Mouse (Mus musculus): ENCODE results near the gene Zbtb5.

Zbtb5 gene

DNA sequence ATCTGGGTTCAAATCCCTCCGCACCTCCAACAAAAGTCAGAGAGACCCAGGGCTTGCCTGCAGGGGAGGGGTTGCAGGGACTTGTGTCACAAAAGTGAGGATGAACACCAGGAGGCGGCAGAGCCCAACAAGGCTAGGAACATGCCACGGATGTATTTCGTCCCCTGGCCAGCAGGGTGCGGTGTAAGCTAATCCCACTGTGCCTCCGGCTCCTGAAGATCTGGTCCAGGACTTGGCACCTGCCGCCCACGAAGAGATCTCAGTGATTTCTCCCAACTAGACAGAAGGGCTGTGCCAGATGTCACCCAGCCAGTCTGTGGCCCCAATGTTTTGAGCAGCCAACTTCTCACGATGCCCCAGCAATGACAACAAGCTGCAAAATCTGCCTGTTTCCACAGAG is 38.8 kb downstream of the Zbtb5 start:
- H3K4me1 ChIP-seq (replicated peaks; ENCODE audit: low read depth, low read length), result peaks cover 21% of the 10 kb centered on the region
- peaks cover 3% of the 10 kb centered on the region; the same call in 1 of the 2 replicates for H3K9me3 ChIP-seq (ENCODE audit: low read length)
- no peaks in the 10 kb centered on the region for H3K36me3 ChIP-seq (ENCODE audit: insufficient read depth, low read length)
- 0 out of 2 replicates have a peak, but pooled peaks cover 15% of the 10 kb centered on the region for H3K27me3 ChIP-seq (ENCODE audit: insufficient read depth, low read length)
- H3K4me3 ChIP-seq (replicated peaks; ENCODE audit: low read length), result peak overlapping the region; percentile 68
- TF ChIP-seq POU5F1 (IDR thresholded peaks at IDR 0.05; ENCODE audit: borderline replicate concordance, low read length) (no peak), CTCF (conservative IDR thresholded peaks at IDR 0.05; ENCODE audit: low read length) (peak; percentile 96)

DNA sequence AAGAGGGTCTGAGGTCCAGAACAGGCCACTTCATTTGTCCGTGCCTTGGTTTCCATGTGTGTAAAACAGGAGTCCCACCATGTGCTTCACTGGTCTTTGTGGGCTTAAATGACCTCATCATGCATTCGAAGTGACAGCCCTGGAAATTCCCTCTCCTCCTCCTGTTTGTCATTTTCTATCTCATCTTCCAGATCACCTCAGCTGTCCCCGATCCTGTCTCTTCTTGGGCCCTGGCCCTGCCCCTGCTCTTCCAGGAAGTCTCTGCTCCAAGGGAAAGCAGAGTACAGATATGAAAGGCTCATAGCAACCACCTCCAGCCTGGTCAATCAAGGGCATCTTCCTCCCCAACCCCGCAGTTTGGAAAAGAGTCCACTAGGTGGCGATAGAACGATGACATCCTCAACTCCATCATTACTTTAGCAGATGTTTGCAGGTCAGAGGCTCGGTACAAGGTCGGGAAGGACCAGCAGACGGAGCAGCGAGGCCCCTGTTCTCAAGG is 41.6 kb downstream of the Zbtb5 start:
- no peaks in the 10 kb centered on the region for H3K36me3 ChIP-seq (ENCODE audit: insufficient read depth, low read length)
- TF ChIP-seq CTCF (conservative IDR thresholded peaks at IDR 0.05; ENCODE audit: low read length) (peak; percentile 84), POU5F1 (IDR thresholded peaks at IDR 0.05; ENCODE audit: borderline replicate concordance, low read length) (no peak)
- peaks cover 29% of the 10 kb centered on the region for H3K27me3 ChIP-seq (ENCODE audit: insufficient read depth, low read length)
- H3K4me3 ChIP-seq (replicated peaks; ENCODE audit: low read length), result no peak overlapping the region
- peaks cover 31% of the 10 kb centered on the region for H3K4me1 ChIP-seq (replicated peaks; ENCODE audit: low read depth, low read length)
- peaks cover 3% of the 10 kb centered on the region; the same call in 1 of the 2 replicates for H3K9me3 ChIP-seq (ENCODE audit: low read length)

DNA sequence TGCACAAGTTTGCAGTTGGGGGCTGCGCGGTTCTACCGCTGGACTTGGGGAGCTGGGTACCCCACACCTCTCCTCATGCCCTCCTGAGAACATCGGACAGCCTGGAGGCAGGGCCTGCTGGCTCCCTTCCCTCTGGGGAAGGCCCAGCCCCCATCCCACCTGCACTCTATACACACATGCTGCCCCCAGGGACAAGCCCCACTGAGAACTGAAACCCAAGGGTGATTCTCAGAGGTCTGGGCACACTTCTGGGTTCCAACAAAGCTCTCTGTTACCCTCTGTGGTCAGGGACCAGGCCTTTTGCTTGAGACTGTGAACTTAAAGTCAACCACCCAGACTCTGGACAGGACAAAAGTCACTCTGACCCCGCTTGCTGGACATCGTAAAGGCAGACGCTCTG is 42.2 kb downstream of the Zbtb5 start:
- peaks cover 29% of the 10 kb centered on the region for H3K27me3 ChIP-seq (ENCODE audit: insufficient read depth, low read length)
- H3K4me1 ChIP-seq (replicated peaks; ENCODE audit: low read depth, low read length), result peaks cover 31% of the 10 kb centered on the region
- no peaks in the 10 kb centered on the region for H3K36me3 ChIP-seq (ENCODE audit: insufficient read depth, low read length)
- TF ChIP-seq CTCF (conservative IDR thresholded peaks at IDR 0.05; ENCODE audit: low read length), result no peak
- no peak overlapping the region for H3K4me3 ChIP-seq (replicated peaks; ENCODE audit: low read length)
- H3K9me3 ChIP-seq (ENCODE audit: low read length), result peaks cover 3% of the 10 kb centered on the region; the same call in 1 of the 2 replicates

DNA sequence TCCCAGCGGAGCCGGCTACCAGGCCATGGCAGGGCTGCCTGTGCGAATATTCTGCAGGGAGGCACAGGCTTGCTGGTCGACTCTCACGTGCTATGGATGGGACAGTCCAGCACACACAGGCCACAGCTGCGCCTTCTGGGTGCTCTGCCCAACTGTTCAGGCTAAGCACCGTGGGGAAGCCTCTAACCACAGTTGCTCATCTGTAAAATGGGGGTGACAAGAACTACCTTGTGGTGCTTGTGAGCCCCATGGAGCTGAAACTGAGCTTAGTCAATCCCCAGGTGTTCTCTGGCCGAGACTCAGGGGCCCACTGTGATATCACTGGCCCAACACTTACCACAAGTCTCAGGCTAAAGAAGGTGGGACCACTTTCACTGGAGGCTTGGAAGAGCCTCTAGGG is 44.8 kb downstream of the Zbtb5 start:
- Histone ChIP-seq H3K4me3 (replicated peaks; ENCODE audit: low read length) (no peak overlapping the region), H3K4me1 (replicated peaks; ENCODE audit: low read depth, low read length) (peaks cover 31% of the 10 kb centered on the region), H3K9me3 (ENCODE audit: low read length) (no peaks in the 10 kb centered on the region), H3K27me3 (ENCODE audit: insufficient read depth, low read length) (peaks cover 30% of the 10 kb centered on the region), H3K36me3 (ENCODE audit: insufficient read depth, low read length) (no peaks in the 10 kb centered on the region)
- TF ChIP-seq CTCF (conservative IDR thresholded peaks at IDR 0.05; ENCODE audit: low read length), result no peak
- TF ChIP-seq NANOG (IDR thresholded peaks at IDR 0.05; ENCODE audit: borderline replicate concordance, low read length), result no peak
- no peak for TF ChIP-seq POU5F1 (IDR thresholded peaks at IDR 0.05; ENCODE audit: borderline replicate concordance, low read length)

DNA sequence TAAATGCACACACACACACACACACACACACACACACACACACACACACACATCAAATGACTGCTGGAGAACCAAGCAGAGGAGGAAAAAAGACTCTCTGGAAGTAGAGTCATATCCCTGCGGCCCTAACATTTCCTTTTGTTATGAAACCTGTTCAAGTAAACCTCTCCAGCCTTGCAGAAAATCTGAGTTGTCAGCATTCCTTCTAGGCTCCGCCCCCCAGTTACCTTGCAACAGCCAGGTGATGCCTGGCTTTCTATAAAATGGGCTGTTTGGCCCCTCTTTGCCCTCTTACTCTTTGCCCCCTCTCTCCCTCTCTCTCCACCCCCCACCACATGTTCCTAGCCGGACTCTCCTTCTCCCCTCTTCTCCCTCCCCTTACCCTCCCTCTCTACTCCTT is 46.5 kb downstream of the Zbtb5 start:
- no peak overlapping the region for H3K4me3 ChIP-seq (replicated peaks; ENCODE audit: low read length)
- no peaks in the 10 kb centered on the region for H3K36me3 ChIP-seq (ENCODE audit: insufficient read depth, low read length)
- no peaks in the 10 kb centered on the region for H3K9me3 ChIP-seq (ENCODE audit: low read length)
- H3K27me3 ChIP-seq (ENCODE audit: insufficient read depth, low read length), result peaks cover 26% of the 10 kb centered on the region
- H3K4me1 ChIP-seq (replicated peaks; ENCODE audit: low read depth, low read length), result peaks cover 38% of the 10 kb centered on the region
- TF ChIP-seq CTCF (conservative IDR thresholded peaks at IDR 0.05; ENCODE audit: low read length), result no peak
- TF ChIP-seq NANOG (IDR thresholded peaks at IDR 0.05; ENCODE audit: borderline replicate concordance, low read length), result no peak
- no peak for TF ChIP-seq POU5F1 (IDR thresholded peaks at IDR 0.05; ENCODE audit: borderline replicate concordance, low read length)

DNA sequence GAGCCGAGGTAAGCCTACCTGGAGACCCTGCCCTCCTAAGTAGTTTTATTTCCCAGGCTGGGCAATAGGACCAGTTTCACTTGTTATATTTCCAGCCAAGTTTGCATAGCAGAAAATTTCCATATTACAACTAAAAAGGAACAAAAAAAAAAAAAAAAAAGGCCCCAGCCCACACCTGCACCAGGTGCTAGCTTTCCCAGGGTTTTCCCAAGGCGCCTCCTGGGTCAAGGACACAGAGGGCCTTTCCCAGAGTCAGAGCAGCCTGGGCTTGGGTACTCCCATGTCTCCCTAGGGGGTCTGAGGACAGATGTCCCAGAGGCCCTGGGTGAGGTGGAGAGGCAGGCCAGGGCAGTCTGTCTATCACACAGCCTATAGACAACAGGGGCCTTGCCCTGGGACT is 47.0 kb downstream of the Zbtb5 start:
- Histone ChIP-seq H3K4me3 (replicated peaks; ENCODE audit: low read length) (no peak overlapping the region), H3K4me1 (replicated peaks; ENCODE audit: low read depth, low read length) (peaks cover 44% of the 10 kb centered on the region), H3K9me3 (ENCODE audit: low read length) (no peaks in the 10 kb centered on the region), H3K36me3 (ENCODE audit: insufficient read depth, low read length) (no peaks in the 10 kb centered on the region), H3K27me3 (ENCODE audit: insufficient read depth, low read length) (peaks cover 26% of the 10 kb centered on the region)
- TF ChIP-seq NANOG (IDR thresholded peaks at IDR 0.05; ENCODE audit: borderline replicate concordance, low read length) (no peak), CTCF (conservative IDR thresholded peaks at IDR 0.05; ENCODE audit: low read length) (no peak), POU5F1 (IDR thresholded peaks at IDR 0.05; ENCODE audit: borderline replicate concordance, low read length) (no peak)

DNA sequence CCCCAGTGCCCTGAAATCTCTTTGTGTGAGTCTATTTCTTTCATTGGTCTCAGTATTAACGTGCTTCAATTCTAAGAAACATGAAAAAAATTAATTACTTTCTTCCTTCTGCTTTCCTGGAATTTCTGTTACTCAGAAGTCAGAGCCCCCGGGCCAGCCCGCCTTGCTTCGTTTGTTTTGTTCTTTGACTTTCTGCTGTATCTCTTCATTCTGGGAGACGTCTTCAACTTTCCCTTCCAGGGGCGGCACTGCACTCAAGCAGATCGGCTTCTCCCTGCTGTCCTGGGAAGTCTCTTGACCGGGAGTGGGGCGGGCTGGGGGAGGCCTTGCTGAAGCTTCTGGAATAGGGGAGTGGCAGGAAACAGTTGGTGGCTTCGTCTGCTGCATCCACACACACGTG is 49.1 kb downstream of the Zbtb5 start:
- Histone ChIP-seq H3K36me3 (ENCODE audit: insufficient read depth, low read length) (no peaks in the 10 kb centered on the region), H3K4me3 (replicated peaks; ENCODE audit: low read length) (no peak overlapping the region), H3K4me1 (replicated peaks; ENCODE audit: low read depth, low read length) (peaks cover 55% of the 10 kb centered on the region), H3K9me3 (ENCODE audit: low read length) (no peaks in the 10 kb centered on the region), H3K27me3 (ENCODE audit: insufficient read depth, low read length) (peaks cover 14% of the 10 kb centered on the region)
- TF ChIP-seq NANOG (IDR thresholded peaks at IDR 0.05; ENCODE audit: borderline replicate concordance, low read length) (no peak), CTCF (conservative IDR thresholded peaks at IDR 0.05; ENCODE audit: low read length) (no peak), POU5F1 (IDR thresholded peaks at IDR 0.05; ENCODE audit: borderline replicate concordance, low read length) (no peak)

DNA sequence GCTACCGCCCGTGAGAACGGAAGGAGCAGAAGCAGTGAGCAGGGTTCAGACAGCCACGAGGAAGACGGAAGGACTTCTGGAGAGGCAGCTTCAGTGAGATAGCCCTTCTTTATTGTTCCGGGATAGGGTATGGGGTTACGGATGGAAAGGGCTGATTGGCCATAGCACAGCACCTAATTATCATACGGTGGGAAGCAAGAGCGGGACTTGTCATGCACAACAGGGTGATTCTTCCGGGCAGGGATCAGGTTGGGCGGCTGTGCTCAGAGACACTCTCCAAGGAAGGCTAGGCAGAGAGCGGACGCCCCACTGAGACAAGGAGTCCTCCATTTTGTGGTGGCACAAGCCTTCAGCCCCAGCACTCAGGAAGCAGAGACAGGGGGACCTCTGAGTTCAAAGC is 53.0 kb downstream of the Zbtb5 start:
- TF ChIP-seq NANOG (IDR thresholded peaks at IDR 0.05; ENCODE audit: borderline replicate concordance, low read length) (no peak), POU5F1 (IDR thresholded peaks at IDR 0.05; ENCODE audit: borderline replicate concordance, low read length) (no peak), CTCF (conservative IDR thresholded peaks at IDR 0.05; ENCODE audit: low read length) (no peak)
- Histone ChIP-seq H3K36me3 (ENCODE audit: insufficient read depth, low read length) (no peaks in the 10 kb centered on the region), H3K9me3 (ENCODE audit: low read length) (no peaks in the 10 kb centered on the region), H3K27me3 (ENCODE audit: insufficient read depth, low read length) (peaks cover 3% of the 10 kb centered on the region; the same call in 1 of the 2 replicates), H3K4me3 (replicated peaks; ENCODE audit: low read length) (peak overlapping the region; percentile 60), H3K4me1 (replicated peaks; ENCODE audit: low read depth, low read length) (peaks cover 75% of the 10 kb centered on the region)

DNA sequence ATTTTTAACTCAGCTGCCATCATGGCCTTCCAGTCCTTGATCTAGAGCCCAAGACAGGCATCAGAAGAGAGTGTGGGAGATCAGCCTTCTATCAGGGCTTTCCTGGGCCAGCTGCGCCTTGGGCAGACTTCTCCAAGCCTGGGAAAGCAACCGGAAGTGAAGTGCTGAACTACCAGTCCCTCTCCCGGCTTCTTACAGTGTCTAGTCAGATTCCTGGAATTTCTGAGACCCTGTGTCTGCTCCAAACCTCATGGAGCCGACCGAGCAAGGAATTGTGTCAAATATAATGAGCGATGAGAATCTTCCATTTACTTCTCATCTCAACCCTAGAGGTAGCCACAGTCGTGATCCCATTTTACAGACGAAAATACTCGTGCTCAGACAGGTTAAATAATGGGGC is 53.4 kb downstream of the Zbtb5 start:
- Histone ChIP-seq H3K4me3 (replicated peaks; ENCODE audit: low read length) (peak overlapping the region; percentile 60), H3K36me3 (ENCODE audit: insufficient read depth, low read length) (no peaks in the 10 kb centered on the region), H3K4me1 (replicated peaks; ENCODE audit: low read depth, low read length) (peaks cover 79% of the 10 kb centered on the region), H3K27me3 (ENCODE audit: insufficient read depth, low read length) (peaks cover under 1% of the 10 kb centered on the region; the same call in 1 of the 2 replicates), H3K9me3 (ENCODE audit: low read length) (no peaks in the 10 kb centered on the region)
- TF ChIP-seq CTCF (conservative IDR thresholded peaks at IDR 0.05; ENCODE audit: low read length), result no peak
- no peak for TF ChIP-seq NANOG (IDR thresholded peaks at IDR 0.05; ENCODE audit: borderline replicate concordance, low read length)
- no peak for TF ChIP-seq POU5F1 (IDR thresholded peaks at IDR 0.05; ENCODE audit: borderline replicate concordance, low read length)
